Mouse (Mus musculus): ENCODE data around the gene Rabggtb.
"Not testable (repeated sequence)": the region's sequence is repeated elsewhere in the genome, so short reads cannot be mapped to it uniquely, and the experiment has no call there.

Gene Rabggtb

DNA sequence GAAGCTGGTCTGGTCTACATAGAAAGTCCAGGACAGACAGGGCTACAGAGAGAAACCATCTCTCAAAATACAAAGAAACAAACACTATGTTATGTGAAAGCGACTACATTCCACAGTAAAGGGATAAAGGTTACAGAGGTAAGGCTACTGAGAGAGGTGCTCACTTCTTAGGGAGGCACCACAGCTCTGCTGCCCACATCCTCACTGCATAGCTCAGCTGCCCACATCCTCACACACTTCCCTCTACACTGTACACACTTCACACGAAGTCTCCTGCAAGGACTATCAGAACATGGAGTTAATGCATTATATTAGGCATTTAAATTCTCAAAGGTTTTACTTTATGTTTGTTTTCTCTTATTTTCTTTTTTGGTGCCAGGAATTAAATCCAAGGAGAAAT lies 49.0 kb downstream of the Rabggtb start:
- no peak for DNase-seq (ENCODE audit: low spot score)

DNA sequence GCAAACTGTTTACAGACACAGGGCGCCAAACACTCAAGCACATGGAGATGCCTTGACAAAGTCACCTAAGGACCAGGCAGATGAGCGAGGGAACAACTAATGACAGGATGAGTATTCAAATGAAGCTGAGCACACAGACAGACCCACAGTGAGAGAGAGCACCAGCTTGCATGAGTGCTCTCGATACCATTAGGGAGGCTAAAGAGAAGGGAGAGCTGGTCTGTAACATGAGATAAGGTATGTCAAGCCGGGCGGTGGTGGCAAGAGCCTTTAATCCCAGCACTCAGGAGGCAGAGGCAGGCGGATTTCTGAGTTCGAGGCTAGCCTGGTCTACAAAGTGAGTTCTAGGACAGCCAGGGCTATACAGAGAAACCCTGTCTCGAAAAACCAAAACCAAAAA lies 52.4 kb downstream of the Rabggtb start:
- not testable (repeated sequence) for DNase-seq (ENCODE audit: low spot score)

DNA sequence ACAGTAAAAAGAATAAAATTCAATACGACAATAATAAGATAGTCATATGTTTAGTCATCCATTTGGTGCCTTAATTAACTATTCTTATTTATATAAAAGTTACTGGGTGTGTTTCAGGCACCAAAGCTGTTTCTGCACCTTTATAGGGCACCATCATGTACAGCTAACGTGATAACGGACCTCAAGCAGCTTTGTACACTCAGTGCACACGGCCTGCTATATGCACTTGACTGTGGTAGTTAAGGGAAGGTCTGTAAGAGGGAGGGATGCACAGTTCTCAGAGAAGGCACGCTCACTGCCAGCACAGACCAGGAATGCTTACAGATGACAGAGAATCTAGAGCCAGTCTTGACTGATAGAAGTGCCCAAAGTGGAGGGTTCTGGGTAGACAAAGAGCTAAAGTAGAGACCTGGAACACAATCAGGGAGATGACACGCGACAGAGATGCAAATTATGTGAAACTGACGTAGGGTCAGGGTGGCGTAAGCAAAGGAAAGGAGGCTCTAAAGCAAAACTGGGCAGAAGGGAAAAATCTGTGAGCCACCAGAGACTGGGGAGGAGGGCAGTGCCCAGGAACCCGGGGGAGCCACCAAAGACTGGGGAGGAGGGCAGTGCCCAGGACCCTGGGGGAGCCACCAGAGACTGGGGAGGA lies 54.3 kb downstream of the Rabggtb start:
- DNase-seq (ENCODE audit: low spot score), result no peak
